Mouse (Mus musculus) stomach, embryonic 14.5 days (tissue): ENCODE measurements around the gene Ubqln2. TPM values are rescaled to one million over a fixed set of nuclear protein-coding genes. Genes with fewer than 3 reads are reported as not detected.

Source experiments
- ATAC-seq: fragments of 200-750 bp; cut with Nextera tagmentation; 2 replicates; pipeline ENCODE4 v1.8.0; 2017; ENCODE audit warnings: low read depth, moderate TSS enrichment; ENCODE audit not compliant: insufficient number of reproducible peaks, insufficient read depth, low FRiP score
- H3K27ac ChIP-seq: fragments of 300-500 bp; sonication (generic); 2 replicates; pipeline ENCODE4 v1.5.1; 2014; ENCODE audit warnings: mild to moderate bottlenecking, low read length, moderate library complexity, mixed read lengths
- H3K27me3 ChIP-seq: fragments of 300-500 bp; sonication (generic); 2 replicates; pipeline ENCODE4 v1.6.1; 2014; ENCODE audit warnings: low read length, control low read depth, mixed read lengths; ENCODE audit not compliant: control insufficient read depth, insufficient read depth
- H3K36me3 ChIP-seq: fragments of 300-500 bp; sonication (generic); 2 replicates; pipeline ENCODE4 v1.6.1; 2014; ENCODE audit warnings: mild to moderate bottlenecking, control low read depth, low read length, moderate library complexity, mixed read lengths; ENCODE audit not compliant: control insufficient read depth, insufficient read depth
- H3K4me1 ChIP-seq: fragments of 300-500 bp; sonication (generic); 2 replicates; pipeline ENCODE4 v1.6.1; 2014; ENCODE audit warnings: low read length, control low read depth, mixed read lengths; ENCODE audit not compliant: control insufficient read depth, insufficient read depth
- H3K4me2 ChIP-seq: fragments of 300-500 bp; sonication (generic); replicated peaks from 2 replicates; pipeline ENCODE4 v1.6.1; 2014; ENCODE audit warnings: low read depth, low read length, control low read depth
- H3K4me3 ChIP-seq: fragments of 300-500 bp; sonication (generic); 2 replicates; pipeline ENCODE4 v1.5.1; 2014; ENCODE audit warnings: low read depth, low read length, control low read depth
- H3K9ac ChIP-seq: fragments of 300-500 bp; sonication (generic); replicated peaks from 2 replicates; pipeline ENCODE4 v1.6.1; 2014; ENCODE audit warnings: low read depth, mild to moderate bottlenecking, control low read depth, low read length, moderate library complexity, mixed read lengths
- H3K9me3 ChIP-seq: fragments of 300-500 bp; sonication (generic); 2 replicates; pipeline ENCODE4 v1.6.1; 2016; ENCODE audit warnings: low read depth, low read length, control low read depth; ENCODE audit not compliant: control insufficient read depth
- WGBS: fragments of 180-500 bp; shearing (Covaris S2); extraction: QIAGEN DNeasy Blood & Tissue Kit; methylation state at CpG from one replicate; pipeline ENCODE4 v1.1.7; 2014; 5-methylcytosine and 5-hydroxymethylcytosine counted together
- polyA plus RNA-seq: library from polyadenylated mRNA; unstranded; fragments of >200 nt; fragmentation: Nextera tagmentation; extraction: Ambion mirVana; gene quantifications from 2 replicates; pipeline ENCODE4 v1.2.1, GENCODE M21; 2014

The Ubqln2 gene
- polyA plus RNA-seq, 1 experiment from 2014 or later: 31.2 TPM

- ATAC-seq: no peak
- WGBS: 82% methylated on average over 5 of the region's 5 CpGs
- H3K27me3 ChIP-seq: no peaks in the 10 kb centered on the region
- no peak overlapping the region for H3K4me2 ChIP-seq
- no peak overlapping the region for H3K9ac ChIP-seq
- H3K9me3 ChIP-seq: no peaks in the 10 kb centered on the region
- H3K27ac ChIP-seq: no peak overlapping the region
- no peaks in the 10 kb centered on the region for H3K4me1 ChIP-seq
- no peak overlapping the region for H3K4me3 ChIP-seq
- H3K36me3 ChIP-seq: no peaks in the 10 kb centered on the region
Measured at GRCm38 (mm10) chrX:153515491-153515890, 17.5 kb downstream of the Ubqln2 start.

GRCm38 (mm10) chrX:153528399-153528798 is 30.4 kb downstream of the Ubqln2 start:
- Histone ChIP-seq H3K9ac (no peak overlapping the region), H3K4me1 (no peaks in the 10 kb centered on the region), H3K36me3 (no peaks in the 10 kb centered on the region), H3K27me3 (no peaks in the 10 kb centered on the region), H3K9me3 (no peaks in the 10 kb centered on the region), H3K4me2 (no peak overlapping the region), H3K27ac (no peak overlapping the region), H3K4me3 (no peak overlapping the region)
- 21% methylated on average over 2 of the region's 2 CpGs for WGBS
- ATAC-seq: no peak

Other genes starting within 250 kb of the Ubqln2 start
- not detected in 2 replicates for gene Cypt3, start 60.4 kb downstream of the Ubqln2 start, polyA plus RNA-seq
- 4.6 and 6.2 TPM in 2 replicates for gene Kctd12b, start 198.2 kb downstream of the Ubqln2 start, polyA plus RNA-seq
- 120 and 122 TPM in 2 replicates for gene Nbdy, start 225.4 kb downstream of the Ubqln2 start, polyA plus RNA-seq